Mouse (Mus musculus): ENCODE results near the gene Notch2. TPM values are rescaled to one million over a fixed set of nuclear protein-coding genes. Genes with fewer than 3 reads are reported as not detected.
A peak's percentile ranks its signal among the peaks of the same experiment; 100 is the strongest.

Gene Notch2
- total and polyA plus RNA-seq, 2 experiments from 2014 or later: 6.1 to 22.8 TPM

DNA sequence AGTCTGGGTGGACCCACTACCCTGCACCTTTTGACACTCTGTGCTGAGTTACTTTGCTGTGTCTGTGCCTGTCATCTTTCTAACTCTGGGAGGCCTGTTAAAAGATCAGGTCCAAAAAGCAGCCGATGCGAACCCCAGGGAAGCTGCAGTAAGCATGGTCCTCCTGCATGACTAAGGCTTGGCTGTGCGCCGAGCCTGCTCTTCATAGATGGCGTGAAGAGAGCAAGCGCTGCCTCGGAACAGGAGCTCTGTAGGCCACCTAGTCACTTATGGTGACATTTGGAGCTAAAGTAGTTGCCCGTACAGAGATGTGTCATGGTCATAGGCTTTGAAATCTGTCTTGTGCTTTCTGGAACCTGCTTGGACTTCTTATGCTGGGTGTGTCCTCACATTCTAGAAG lies 119.3 kb downstream of the Notch2 start:
- H3K4me2 ChIP-seq (ENCODE audit: low read depth, low read length, poor library complexity, severe bottlenecking): no peak overlapping the region
- TF ChIP-seq CTCF (IDR thresholded peaks at IDR 0.05): no peak
- no peak overlapping the region for H3K9ac ChIP-seq (replicated peaks; ENCODE audit: low read length, poor library complexity, severe bottlenecking)
- DNase-seq (ENCODE audit: low spot score): no peak
- H3K27ac ChIP-seq (ENCODE audit: low read depth, low read length): no peak overlapping the region
- H3K9me3 ChIP-seq (ENCODE audit: low read length): no peaks in the 10 kb centered on the region
- H3K4me1 ChIP-seq (ENCODE audit: insufficient read depth, low read length): no peaks in the 10 kb centered on the region
- no peak for ATAC-seq (ENCODE audit: low FRiP score)
- H3K4me3 ChIP-seq (ENCODE audit: low read depth, low read length): no peak overlapping the region
- no peaks in the 10 kb centered on the region for H3K27me3 ChIP-seq (ENCODE audit: insufficient read depth, low read length)
- 94% methylated on average over 8 of the region's 8 CpGs for WGBS
- peaks cover 4% of the 10 kb centered on the region; the same call in 1 of the 2 replicates for H3K36me3 ChIP-seq (ENCODE audit: insufficient read depth, low read length)

DNA sequence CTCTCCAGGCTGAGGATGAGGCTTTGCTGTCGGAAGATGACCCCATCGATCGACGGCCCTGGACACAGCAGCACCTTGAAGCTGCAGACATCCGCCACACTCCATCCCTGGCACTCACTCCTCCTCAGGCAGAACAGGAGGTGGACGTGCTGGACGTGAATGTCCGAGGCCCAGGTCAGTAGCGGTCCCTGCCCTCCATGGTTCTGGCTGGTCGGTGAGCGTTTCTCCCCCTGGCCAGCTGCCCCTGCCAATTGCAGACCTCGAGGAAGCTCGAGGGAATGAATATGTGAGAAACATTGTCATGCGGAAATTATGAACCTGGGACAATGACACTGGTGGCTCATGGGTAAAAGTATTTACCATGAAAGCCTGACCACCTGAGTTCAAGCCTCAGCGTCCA lies 128.1 kb downstream of the Notch2 start:
- no peak overlapping the region for H3K9ac ChIP-seq (replicated peaks; ENCODE audit: low read length, poor library complexity, severe bottlenecking)
- 95% methylated on average over 15 of the region's 15 CpGs for WGBS
- DNase-seq (ENCODE audit: low spot score) (no peak), ATAC-seq (ENCODE audit: low FRiP score) (no peak)
- no peaks in the 10 kb centered on the region for H3K9me3 ChIP-seq (ENCODE audit: low read length)
- H3K36me3 ChIP-seq (ENCODE audit: insufficient read depth, low read length): peaks cover 5% of the 10 kb centered on the region; the same call in 1 of the 2 replicates
- no peaks in the 10 kb centered on the region for H3K27me3 ChIP-seq (ENCODE audit: insufficient read depth, low read length)
- no peaks in the 10 kb centered on the region for H3K4me1 ChIP-seq (ENCODE audit: insufficient read depth, low read length)
- no peak for TF ChIP-seq CTCF (IDR thresholded peaks at IDR 0.05)
- H3K4me2 ChIP-seq (ENCODE audit: low read depth, low read length, poor library complexity, severe bottlenecking): no peak overlapping the region
- H3K27ac ChIP-seq (ENCODE audit: low read depth, low read length): no peak overlapping the region
- no peak overlapping the region for H3K4me3 ChIP-seq (ENCODE audit: low read depth, low read length)

DNA sequence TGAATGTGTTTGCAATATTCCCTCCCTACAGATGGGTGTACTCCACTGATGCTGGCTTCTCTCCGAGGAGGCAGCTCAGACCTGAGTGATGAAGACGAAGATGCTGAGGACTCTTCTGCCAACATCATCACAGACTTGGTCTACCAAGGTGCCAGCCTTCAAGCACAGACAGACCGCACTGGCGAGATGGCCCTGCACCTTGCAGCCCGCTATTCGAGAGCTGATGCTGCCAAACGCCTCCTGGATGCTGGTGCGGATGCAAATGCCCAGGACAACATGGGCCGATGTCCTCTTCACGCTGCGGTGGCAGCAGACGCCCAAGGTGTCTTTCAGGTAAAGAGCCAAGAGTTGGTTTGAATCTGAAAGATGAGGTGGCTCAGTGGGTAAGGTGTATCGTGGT lies 129.5 kb downstream of the Notch2 start:
- TF ChIP-seq CTCF (IDR thresholded peaks at IDR 0.05): no peak
- WGBS: 93% methylated on average over 13 of the region's 13 CpGs
- Histone ChIP-seq H3K9me3 (ENCODE audit: low read length) (no peaks in the 10 kb centered on the region), H3K27ac (ENCODE audit: low read depth, low read length) (no peak overlapping the region), H3K27me3 (ENCODE audit: insufficient read depth, low read length) (no peaks in the 10 kb centered on the region), H3K36me3 (ENCODE audit: insufficient read depth, low read length) (peaks cover 5% of the 10 kb centered on the region; the same call in 1 of the 2 replicates), H3K4me2 (ENCODE audit: low read depth, low read length, poor library complexity, severe bottlenecking) (no peak overlapping the region), H3K9ac (replicated peaks; ENCODE audit: low read length, poor library complexity, severe bottlenecking) (no peak overlapping the region), H3K4me3 (ENCODE audit: low read depth, low read length) (no peak overlapping the region), H3K4me1 (ENCODE audit: insufficient read depth, low read length) (no peaks in the 10 kb centered on the region)
- ATAC-seq (ENCODE audit: low FRiP score) (no peak), DNase-seq (ENCODE audit: low spot score) (no peak)

- no peaks in the 10 kb centered on the region for H3K9me3 ChIP-seq (ENCODE audit: low read length)
- 72% methylated on average over 10 of the region's 10 CpGs for WGBS
- H3K4me2 ChIP-seq (ENCODE audit: low read depth, low read length, poor library complexity, severe bottlenecking): no peak overlapping the region
- ATAC-seq (ENCODE audit: low FRiP score): no peak
- TF ChIP-seq CTCF (IDR thresholded peaks at IDR 0.05): no peak
- no peak overlapping the region; the same call in 1 of the 2 replicates for H3K27ac ChIP-seq (ENCODE audit: low read depth, low read length)
- no peaks in the 10 kb centered on the region for H3K27me3 ChIP-seq (ENCODE audit: insufficient read depth, low read length)
- no peak overlapping the region for H3K4me3 ChIP-seq (ENCODE audit: low read depth, low read length)
- peaks cover 5% of the 10 kb centered on the region; the same call in 1 of the 2 replicates for H3K36me3 ChIP-seq (ENCODE audit: insufficient read depth, low read length)
- no peak overlapping the region for H3K9ac ChIP-seq (replicated peaks; ENCODE audit: low read length, poor library complexity, severe bottlenecking)
- peak; percentile 16 for DNase-seq (ENCODE audit: low spot score)
- H3K4me1 ChIP-seq (ENCODE audit: insufficient read depth, low read length): no peaks in the 10 kb centered on the region
Measured at GRCm38 (mm10) chr3:98145204-98145603, 131.9 kb downstream of the Notch2 start.

DNA sequence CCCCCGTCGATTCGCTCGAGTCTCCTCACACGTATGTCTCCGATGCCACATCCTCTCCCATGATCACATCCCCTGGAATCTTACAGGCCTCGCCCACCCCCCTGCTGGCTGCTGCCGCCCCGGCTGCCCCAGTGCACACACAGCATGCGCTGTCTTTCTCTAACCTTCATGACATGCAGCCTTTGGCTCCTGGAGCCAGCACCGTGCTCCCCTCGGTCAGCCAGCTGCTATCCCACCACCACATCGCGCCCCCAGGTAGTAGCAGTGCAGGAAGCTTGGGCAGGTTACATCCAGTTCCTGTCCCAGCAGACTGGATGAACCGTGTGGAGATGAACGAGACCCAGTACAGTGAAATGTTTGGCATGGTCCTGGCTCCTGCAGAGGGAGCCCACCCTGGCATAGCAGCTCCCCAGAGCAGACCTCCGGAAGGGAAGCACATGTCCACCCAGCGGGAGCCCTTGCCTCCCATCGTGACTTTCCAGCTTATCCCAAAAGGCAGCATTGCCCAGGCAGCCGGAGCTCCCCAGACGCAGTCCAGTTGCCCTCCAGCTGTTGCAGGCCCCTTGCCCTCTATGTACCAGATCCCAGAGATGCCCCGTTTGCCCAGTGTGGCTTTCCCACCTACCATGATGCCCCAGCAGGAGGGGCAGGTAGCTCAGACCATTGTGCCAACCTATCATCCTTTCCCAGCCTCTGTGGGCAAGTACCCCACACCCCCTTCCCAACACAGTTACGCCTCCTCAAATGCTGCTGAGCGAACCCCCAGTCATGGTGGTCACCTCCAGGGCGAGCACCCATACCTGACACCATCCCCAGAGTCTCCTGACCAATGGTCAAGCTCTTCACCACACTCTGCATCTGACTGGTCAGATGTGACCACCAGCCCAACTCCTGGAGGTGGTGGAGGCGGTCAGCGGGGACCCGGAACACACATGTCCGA lies 133.4 kb downstream of the Notch2 start:
- no peaks in the 10 kb centered on the region for H3K27me3 ChIP-seq (ENCODE audit: insufficient read depth, low read length)
- H3K9ac ChIP-seq (replicated peaks; ENCODE audit: low read length, poor library complexity, severe bottlenecking): no peak overlapping the region
- no peak overlapping the region for H3K4me3 ChIP-seq (ENCODE audit: low read depth, low read length)
- ATAC-seq (ENCODE audit: low FRiP score): no peak
- WGBS: 96% methylated on average over 28 of the region's 29 CpGs
- H3K4me2 ChIP-seq (ENCODE audit: low read depth, low read length, poor library complexity, severe bottlenecking): no peak overlapping the region
- no peaks in the 10 kb centered on the region for H3K9me3 ChIP-seq (ENCODE audit: low read length)
- H3K36me3 ChIP-seq (ENCODE audit: insufficient read depth, low read length): peaks cover 5% of the 10 kb centered on the region; the same call in 1 of the 2 replicates
- no peaks in the 10 kb centered on the region for H3K4me1 ChIP-seq (ENCODE audit: insufficient read depth, low read length)
- H3K27ac ChIP-seq (ENCODE audit: low read depth, low read length): no peak overlapping the region
- DNase-seq (ENCODE audit: low spot score): no peak
- no peak for TF ChIP-seq CTCF (IDR thresholded peaks at IDR 0.05)

- no peak overlapping the region for H3K4me3 ChIP-seq (ENCODE audit: low read depth, low read length)
- no peaks in the 10 kb centered on the region for H3K9me3 ChIP-seq (ENCODE audit: low read length)
- 96% methylated on average over 14 of the region's 14 CpGs for WGBS
- H3K4me1 ChIP-seq (ENCODE audit: insufficient read depth, low read length): no peaks in the 10 kb centered on the region
- peaks cover 5% of the 10 kb centered on the region; the same call in 1 of the 2 replicates for H3K36me3 ChIP-seq (ENCODE audit: insufficient read depth, low read length)
- no peak overlapping the region for H3K27ac ChIP-seq (ENCODE audit: low read depth, low read length)
- H3K9ac ChIP-seq (replicated peaks; ENCODE audit: low read length, poor library complexity, severe bottlenecking): no peak overlapping the region
- no peak overlapping the region for H3K4me2 ChIP-seq (ENCODE audit: low read depth, low read length, poor library complexity, severe bottlenecking)
- H3K27me3 ChIP-seq (ENCODE audit: insufficient read depth, low read length): no peaks in the 10 kb centered on the region
- TF ChIP-seq CTCF (IDR thresholded peaks at IDR 0.05): no peak
- no peak for DNase-seq (ENCODE audit: low spot score)
- ATAC-seq (ENCODE audit: low FRiP score): no peak
Measured at GRCm38 (mm10) chr3:98147706-98148105, 134.4 kb downstream of the Notch2 start.
